ENCODE assay signal across 12 mouse cellular contexts in genomic region chr14:79262677-79263076, GRCm38 (mm10). TPM values are rescaled to one million over a fixed set of nuclear protein-coding genes. Genes with fewer than 3 reads are reported as not detected.
DNase-seq lines count a peak whose midpoint lies in the region; ATAC-seq and TF ChIP-seq lines count a peak whose summit lies in the region.
"Had no signal": no experiment of that assay in that cellular context is flagged by ENCODE, and none has a peak within 500 bp of the region (broad histone marks: within the 10 kb centered on the region; RNA-seq: fewer than 3 reads in every experiment).

No protein-coding gene starts in this region.

- WGBS in hindbrain, embryonic 15.5 days: 75% methylated on average over 4 of the region's 4 CpGs
- WGBS in hindbrain, embryonic 10.5 days: 89% methylated on average over 4 of the region's 4 CpGs
- WGBS in liver, embryonic 11.5 days: 82% methylated on average over 4 of the region's 4 CpGs
- 94% methylated on average over 4 of the region's 4 CpGs for WGBS in kidney, embryonic 14.5 days

- no peak overlapping the region for H3K27ac ChIP-seq in hindbrain, embryonic 15.5 days (replicated peaks)
- H3K27ac ChIP-seq in hindbrain, embryonic 10.5 days: no peak overlapping the region
- H3K27ac ChIP-seq in left cerebral cortex, adult 2 months: no peak overlapping the region
- no peak overlapping the region for H3K27ac ChIP-seq in liver, embryonic 11.5 days (ENCODE audit: low read depth, low read length)
- H3K27ac ChIP-seq in kidney, embryonic 14.5 days (ENCODE audit: low read depth, low read length): no peak overlapping the region

- TF ChIP-seq CTCF in left cerebral cortex, adult 2 months (IDR thresholded peaks at IDR 0.05): no peak

- H3K4me3 ChIP-seq in hindbrain, embryonic 15.5 days: no peak overlapping the region
- no peak overlapping the region for H3K4me3 ChIP-seq in hindbrain, embryonic 10.5 days
- no peak overlapping the region for H3K4me3 ChIP-seq in left cerebral cortex, adult 2 months
- no peak overlapping the region for H3K4me3 ChIP-seq in liver, embryonic 11.5 days (ENCODE audit: low read depth, low read length)
- no peak overlapping the region for H3K4me3 ChIP-seq in kidney, embryonic 14.5 days (ENCODE audit: low read length)
- H3K4me3 ChIP-seq: megakaryocyte, embryonic 14.5 days had no signal

- H3K9me3 ChIP-seq in hindbrain, embryonic 15.5 days: no peaks in the 10 kb centered on the region
- H3K9me3 ChIP-seq in hindbrain, embryonic 10.5 days: no peaks in the 10 kb centered on the region
- no peaks in the 10 kb centered on the region for H3K9me3 ChIP-seq in liver, embryonic 11.5 days (ENCODE audit: control insufficient read depth, low read length)
- H3K9me3 ChIP-seq in kidney, embryonic 14.5 days (ENCODE audit: control insufficient read depth, low read length): no peaks in the 10 kb centered on the region
- H3K9me3 ChIP-seq: megakaryocyte, embryonic 14.5 days had no signal

- no peaks in the 10 kb centered on the region for H3K27me3 ChIP-seq in hindbrain, embryonic 15.5 days
- H3K27me3 ChIP-seq in hindbrain, embryonic 10.5 days (ENCODE audit: insufficient read depth, poor library complexity, severe bottlenecking): no peaks in the 10 kb centered on the region
- no peaks in the 10 kb centered on the region for H3K27me3 ChIP-seq in liver, embryonic 11.5 days (replicated peaks; ENCODE audit: control insufficient read depth, insufficient read depth, low read length)
- no peaks in the 10 kb centered on the region for H3K27me3 ChIP-seq in kidney, embryonic 14.5 days (ENCODE audit: control insufficient read depth, insufficient read depth, low read length)

- no peak for DNase-seq in hindbrain, embryonic 10.5 days (ENCODE audit: low spot score)
- DNase-seq in adrenal gland, postnatal 10 days: peak; percentile 81
- DNase-seq in cerebellum, postnatal 25 days: peak; percentile 45 to 69
- DNase-seq in left cerebral cortex, adult 2 months (ENCODE audit: extremely low spot score in 1 of 2, low spot score in 2 of 2): peak; percentile 28 to 44
- DNase-seq in liver, embryonic 11.5 days (ENCODE audit: low spot score): no peak
- DNase-seq: kidney, adult 8-10 months had no signal

- peak; percentile 86 for ATAC-seq in hindbrain, embryonic 15.5 days (ENCODE audit: low FRiP score, low read depth)
- no peak for ATAC-seq in liver, embryonic 11.5 days (replicated peaks; ENCODE audit: low FRiP score)
- ATAC-seq in kidney, embryonic 14.5 days (ENCODE audit: low FRiP score, low TSS enrichment): no peak
- no peak for ATAC-seq in monocyte, adult 5-6 weeks (replicated peaks; ENCODE audit: insufficient number of reproducible peaks, low FRiP score, low TSS enrichment, poor library complexity, severe bottlenecking)

- no peak overlapping the region for H3K9ac ChIP-seq in hindbrain, embryonic 15.5 days
- no peak overlapping the region for H3K9ac ChIP-seq in liver, embryonic 11.5 days (ENCODE audit: low read depth, low read length)
- H3K9ac ChIP-seq in kidney, embryonic 14.5 days (ENCODE audit: low read depth, low read length): no peak overlapping the region

- no peaks in the 10 kb centered on the region for H3K36me3 ChIP-seq in hindbrain, embryonic 15.5 days
- no peaks in the 10 kb centered on the region for H3K36me3 ChIP-seq in hindbrain, embryonic 10.5 days
- H3K36me3 ChIP-seq in liver, embryonic 11.5 days (ENCODE audit: control insufficient read depth, insufficient read depth, low read length): no peaks in the 10 kb centered on the region
- no peaks in the 10 kb centered on the region for H3K36me3 ChIP-seq in kidney, embryonic 14.5 days (ENCODE audit: control insufficient read depth, insufficient read depth, low read length)

- H3K4me2 ChIP-seq in hindbrain, embryonic 15.5 days: no peak overlapping the region
- no peak overlapping the region for H3K4me2 ChIP-seq in liver, embryonic 11.5 days
- H3K4me2 ChIP-seq in kidney, embryonic 14.5 days (replicated peaks; ENCODE audit: low read depth, low read length): no peak overlapping the region

- H3K4me1 ChIP-seq in hindbrain, embryonic 15.5 days (replicated peaks): no peaks in the 10 kb centered on the region
- no peaks in the 10 kb centered on the region for H3K4me1 ChIP-seq in hindbrain, embryonic 10.5 days (replicated peaks)
- no peaks in the 10 kb centered on the region for H3K4me1 ChIP-seq in liver, embryonic 11.5 days (replicated peaks; ENCODE audit: control insufficient read depth, insufficient read depth, low read length)
- no peaks in the 10 kb centered on the region for H3K4me1 ChIP-seq in kidney, embryonic 14.5 days (ENCODE audit: control insufficient read depth, insufficient read depth, low read length)

- intact Hi-C loops in left cerebral cortex, adult 2 months (cut with DNase I): no loop called here

RNA-seq across cellular contexts. Expression of gene Zfp957, which starts 15.5 kb away (rescaled TPM):
- polyA plus RNA-seq in hindbrain, embryonic 15.5 days (2015; fragmentation: Nextera tagmentation; extraction: Ambion mirVana): not detected in 2 replicates
- not detected in 2 replicates for polyA plus RNA-seq in hindbrain, embryonic 10.5 days (2016; fragmentation: Nextera tagmentation; extraction: Ambion mirVana)
- not detected for total RNA-seq in adrenal gland, postnatal 10 days (2021)
- total RNA-seq in left cerebral cortex, adult 2 months (2021): not detected
- not detected in 2 replicates for polyA plus RNA-seq in liver, embryonic 11.5 days (2014; fragmentation: Nextera tagmentation; extraction: Ambion mirVana)
- polyA plus RNA-seq in kidney, embryonic 14.5 days (2014; fragmentation: Nextera tagmentation; extraction: Ambion mirVana): not detected in 2 replicates
- not detected in 3 replicates for total RNA-seq in monocyte, adult 5-6 weeks (2017)
- polyA plus RNA-seq: embryonic facial prominence, embryonic 14.5 days; limb, embryonic 14.5 days had no signal

RNA-seq across cellular contexts. Expression of gene Rgcc, which starts 38.8 kb away (rescaled TPM):
- polyA plus RNA-seq in hindbrain, embryonic 15.5 days (2015; fragmentation: Nextera tagmentation; extraction: Ambion mirVana): 40.4 and 41.1 TPM in 2 replicates
- 26.2 and 52.1 TPM in 2 replicates for polyA plus RNA-seq in hindbrain, embryonic 10.5 days (2016; fragmentation: Nextera tagmentation; extraction: Ambion mirVana)
- 100 to 1,000 TPM; 154 to 227 TPM for total RNA-seq in adrenal gland, postnatal 10 days (2021)
- 10 to 100 TPM; 33.6 to 44.5 TPM for total RNA-seq in left cerebral cortex, adult 2 months (2021)
- polyA plus RNA-seq in liver, embryonic 11.5 days (2014; fragmentation: Nextera tagmentation; extraction: Ambion mirVana): 233 and 245 TPM in 2 replicates
- 22.7 and 26.0 TPM in 2 replicates for polyA plus RNA-seq in kidney, embryonic 14.5 days (2014; fragmentation: Nextera tagmentation; extraction: Ambion mirVana)
- 7.0 to 54.6 TPM (median 29.0 TPM) in 3 replicates for total RNA-seq in monocyte, adult 5-6 weeks (2017)

Comparison
In these comparisons a context has a peak if more than half of its experiments do, and no peak if none do; other contexts are left out.
1. DNase-seq: peak in adrenal gland, postnatal 10 days (single experiment), cerebellum, postnatal 25 days (2 of 2) and left cerebral cortex, adult 2 months (2 of 2); none in hindbrain, embryonic 10.5 days (single experiment) and liver, embryonic 11.5 days (single experiment).